Mouse (Mus musculus) CH12.LX (cell line): Measurements from ENCODE around the gene Kdm4b.

Experiments used
- CTCF ChIP-seq, 2 experiments: IDR thresholded peaks in 1 of 2; conservative IDR thresholded peaks in 1 of 2; 2 replicates each; pipeline ENCODE4 v1.5.1; 2011 to 2012; ENCODE audit warnings: low read depth in 2 of 2, low read length in 2 of 2, improper control_type of control experiment in 1 of 2, inconsistent platforms in 1 of 2, mild to moderate bottlenecking in 1 of 2, moderate library complexity in 1 of 2
- HCFC1 ChIP-seq: IDR thresholded peaks from 2 replicates; pipeline ENCODE4 v1.6.1; 2012; ENCODE audit warnings: low read depth, mild to moderate bottlenecking, inconsistent platforms, low read length, improper control_type of control experiment
- IRF4 ChIP-seq: IDR thresholded peaks from 2 replicates; pipeline ENCODE4 v1.6.1; 2014; ENCODE audit warnings: low read depth, mild to moderate bottlenecking, inconsistent platforms, low read length, improper control_type of control experiment
- POLR2A ChIP-seq: IDR thresholded peaks from 2 replicates; pipeline ENCODE4 v1.6.1; 2011; ENCODE audit warnings: low read depth, mild to moderate bottlenecking, improper control_type of control experiment, low read length
- POLR2AphosphoS2 ChIP-seq: IDR thresholded peaks from 2 replicates; pipeline ENCODE4 v1.6.1; 2011; ENCODE audit warnings: low read depth, low read length, improper control_type of control experiment
- RCOR1 ChIP-seq: conservative IDR thresholded peaks from 2 replicates; pipeline ENCODE4 v1.6.1; 2012; ENCODE audit warnings: low read depth, mild to moderate bottlenecking, inconsistent platforms, low read length, improper control_type of control experiment
- TBP ChIP-seq: conservative IDR thresholded peaks from 2 replicates; pipeline ENCODE4 v1.6.1; 2011; ENCODE audit warnings: low read depth, low read length, improper control_type of control experiment
- UBTF ChIP-seq: IDR thresholded peaks from 2 replicates; pipeline ENCODE4 v1.6.1; 2012; ENCODE audit warnings: low read depth, mild to moderate bottlenecking, inconsistent platforms, low read length, improper control_type of control experiment, moderate library complexity
- ZKSCAN1 ChIP-seq: IDR thresholded peaks from 2 replicates; pipeline ENCODE4 v1.6.1; 2012; ENCODE audit warnings: low read depth, inconsistent platforms, low read length, improper control_type of control experiment, borderline replicate concordance

GRCm38 (mm10) chr17:56291826-56292475 lies 33.9 kb upstream of the Kdm4b start:
- TF ChIP-seq IRF4 = no peak
- no peak for TF ChIP-seq RCOR1
- no peak for TF ChIP-seq TBP
- no peak for TF ChIP-seq CTCF (conservative IDR thresholded peaks at IDR 0.05 in 1 of 2, IDR thresholded peaks at IDR 0.05 in 1 of 2; ENCODE audit: low read depth in 2 of 2, low read length in 2 of 2)
- TF ChIP-seq HCFC1 = no peak
- TF ChIP-seq POLR2AphosphoS2 = no peak
- TF ChIP-seq ZKSCAN1 = no peak
- TF ChIP-seq UBTF = no peak
- no peak for TF ChIP-seq POLR2A
